Mouse (Mus musculus): ENCODE results near the gene Krtap19-4. TPM values are rescaled to one million over a fixed set of nuclear protein-coding genes. Genes with fewer than 3 reads are reported as not detected.

Krtap19-4 gene
- polyA plus RNA-seq (2015; fragmentation: Nextera tagmentation; extraction: Ambion mirVana) = not detected in 2 replicates

GRCm38 (mm10) chr16:88884989-88885388, at the start of gene Krtap19-4:
Gene Krtap19-4, minus strand, starts transcription at chr16:88885089.
- Histone ChIP-seq H3K36me3 (ENCODE audit: control insufficient read depth, insufficient read depth) (no peaks in the 10 kb centered on the region), H3K27ac (ENCODE audit: low read length) (no peak within 1 kb of the TSS), H3K9ac (ENCODE audit: low read depth, low read length) (no peak within 1 kb of the TSS), H3K27me3 (ENCODE audit: control insufficient read depth, insufficient read depth, low read depth, low read length) (no peaks in the 10 kb centered on the region), H3K9me3 (replicated peaks; ENCODE audit: control insufficient read depth, low read length) (no peaks in the 10 kb centered on the region), H3K4me1 (ENCODE audit: control insufficient read depth, low read depth, low read length) (no peaks in the 10 kb centered on the region), H3K4me3 (ENCODE audit: low read depth, low read length) (no peak within 1 kb of the TSS), H3K4me2 (ENCODE audit: low read depth, low read length) (no peak within 1 kb of the TSS)
- WGBS (ENCODE audit: insufficient replicate concordance) = 65% methylated on average over 5 of the region's 5 CpGs
- ATAC-seq (ENCODE audit: low read depth) = no peak

GRCm38 (mm10) chr16:88932165-88932564, 47.3 kb upstream of the Krtap19-4 start, which contains the start of gene Krtap19-9b:
Gene Krtap19-9b, minus strand, starts transcription at chr16:88932265.
- 70% methylated on average over 3 of the region's 3 CpGs for WGBS (ENCODE audit: insufficient replicate concordance)
- no peak for ATAC-seq (ENCODE audit: low read depth)
- no peak within 1 kb of the TSS for H3K4me2 ChIP-seq (ENCODE audit: low read depth, low read length)

GRCm38 (mm10) chr16:88896357-88896756, 11.5 kb upstream of the Krtap19-4 start, which contains the start of gene Krtap19-5:
Gene Krtap19-5, minus strand, starts transcription at chr16:88896457.
- no peak for ATAC-seq (ENCODE audit: low read depth)

More at GRCm38 (mm10) chr16:88932165-88932564, 47.3 kb upstream of the Krtap19-4 start, which contains the start of gene Krtap19-9b:
- Histone ChIP-seq H3K27ac (ENCODE audit: low read length) (no peak within 1 kb of the TSS), H3K36me3 (ENCODE audit: control insufficient read depth, insufficient read depth) (no peaks in the 10 kb centered on the region), H3K9me3 (replicated peaks; ENCODE audit: control insufficient read depth, low read length) (no peaks in the 10 kb centered on the region), H3K9ac (ENCODE audit: low read depth, low read length) (no peak within 1 kb of the TSS), H3K4me3 (ENCODE audit: low read depth, low read length) (no peak within 1 kb of the TSS), H3K27me3 (ENCODE audit: control insufficient read depth, insufficient read depth, low read depth, low read length) (no peaks in the 10 kb centered on the region), H3K4me1 (ENCODE audit: control insufficient read depth, low read depth, low read length) (no peaks in the 10 kb centered on the region)

GRCm38 (mm10) chr16:88886870-88887269, 2.0 kb upstream of the Krtap19-4 start:
- no peaks in the 10 kb centered on the region for H3K27me3 ChIP-seq (ENCODE audit: control insufficient read depth, insufficient read depth, low read depth, low read length)
- H3K4me2 ChIP-seq (ENCODE audit: low read depth, low read length) = no peak overlapping the region
- H3K36me3 ChIP-seq (ENCODE audit: control insufficient read depth, insufficient read depth) = no peaks in the 10 kb centered on the region
- 66% methylated on average over 6 of the region's 6 CpGs for WGBS (ENCODE audit: insufficient replicate concordance)
- no peak for ATAC-seq (ENCODE audit: low read depth)
- H3K27ac ChIP-seq (ENCODE audit: low read length) = no peak overlapping the region
- no peaks in the 10 kb centered on the region for H3K9me3 ChIP-seq (replicated peaks; ENCODE audit: control insufficient read depth, low read length)
- no peak overlapping the region for H3K4me3 ChIP-seq (ENCODE audit: low read depth, low read length)
- no peak overlapping the region for H3K9ac ChIP-seq (ENCODE audit: low read depth, low read length)
- no peaks in the 10 kb centered on the region for H3K4me1 ChIP-seq (ENCODE audit: control insufficient read depth, low read depth, low read length)

More at GRCm38 (mm10) chr16:88896357-88896756, 11.5 kb upstream of the Krtap19-4 start, which contains the start of gene Krtap19-5:
- Histone ChIP-seq H3K4me2 (ENCODE audit: low read depth, low read length) (no peak within 1 kb of the TSS), H3K27me3 (ENCODE audit: control insufficient read depth, insufficient read depth, low read depth, low read length) (no peaks in the 10 kb centered on the region), H3K4me1 (ENCODE audit: control insufficient read depth, low read depth, low read length) (no peaks in the 10 kb centered on the region), H3K9ac (ENCODE audit: low read depth, low read length) (no peak within 1 kb of the TSS), H3K27ac (ENCODE audit: low read length) (no peak within 1 kb of the TSS), H3K4me3 (ENCODE audit: low read depth, low read length) (no peak within 1 kb of the TSS), H3K36me3 (ENCODE audit: control insufficient read depth, insufficient read depth) (no peaks in the 10 kb centered on the region), H3K9me3 (replicated peaks; ENCODE audit: control insufficient read depth, low read length) (no peaks in the 10 kb centered on the region)
- WGBS (ENCODE audit: insufficient replicate concordance) = 68% methylated on average over 6 of the region's 6 CpGs

- no peak for ATAC-seq (ENCODE audit: low read depth)
- H3K4me2 ChIP-seq (ENCODE audit: low read depth, low read length) = no peak within 1 kb of the TSS
- H3K36me3 ChIP-seq (ENCODE audit: control insufficient read depth, insufficient read depth) = no peaks in the 10 kb centered on the region
- no peak within 1 kb of the TSS for H3K27ac ChIP-seq (ENCODE audit: low read length)
- WGBS (ENCODE audit: insufficient replicate concordance) = 57% methylated on average over 2 of the region's 2 CpGs
- no peak within 1 kb of the TSS for H3K9ac ChIP-seq (ENCODE audit: low read depth, low read length)
- no peaks in the 10 kb centered on the region for H3K27me3 ChIP-seq (ENCODE audit: control insufficient read depth, insufficient read depth, low read depth, low read length)
- no peaks in the 10 kb centered on the region for H3K4me1 ChIP-seq (ENCODE audit: control insufficient read depth, low read depth, low read length)
- H3K4me3 ChIP-seq (ENCODE audit: low read depth, low read length) = no peak within 1 kb of the TSS
- no peaks in the 10 kb centered on the region for H3K9me3 ChIP-seq (replicated peaks; ENCODE audit: control insufficient read depth, low read length)
These were observed 7.0 kb downstream of the Krtap19-4 start, which contains the start of gene Krtap19-3 for GRCm38 (mm10) chr16:88877938-88878337. Gene Krtap19-3, minus strand, starts transcription at chr16:88878038.

GRCm38 (mm10) chr16:88874169-88874568, 10.7 kb downstream of the Krtap19-4 start, which contains the start of gene Krtap19-2:
Gene Krtap19-2, minus strand, starts transcription at chr16:88874269.
- ATAC-seq (ENCODE audit: low read depth) = no peak
- Histone ChIP-seq H3K36me3 (ENCODE audit: control insufficient read depth, insufficient read depth) (no peaks in the 10 kb centered on the region), H3K27ac (ENCODE audit: low read length) (no peak within 1 kb of the TSS), H3K27me3 (ENCODE audit: control insufficient read depth, insufficient read depth, low read depth, low read length) (no peaks in the 10 kb centered on the region), H3K4me1 (ENCODE audit: control insufficient read depth, low read depth, low read length) (no peaks in the 10 kb centered on the region), H3K4me2 (ENCODE audit: low read depth, low read length) (no peak within 1 kb of the TSS), H3K4me3 (ENCODE audit: low read depth, low read length) (no peak within 1 kb of the TSS), H3K9me3 (replicated peaks; ENCODE audit: control insufficient read depth, low read length) (no peaks in the 10 kb centered on the region), H3K9ac (ENCODE audit: low read depth, low read length) (no peak within 1 kb of the TSS)
- WGBS (ENCODE audit: insufficient replicate concordance) = 89% methylated on average over 3 of the region's 3 CpGs

GRCm38 (mm10) chr16:88869311-88869710, 15.6 kb downstream of the Krtap19-4 start, which contains the start of gene Krtap19-1:
Gene Krtap19-1, minus strand, starts transcription at chr16:88869411.
- Histone ChIP-seq H3K4me3 (ENCODE audit: low read depth, low read length) (no peak within 1 kb of the TSS), H3K9ac (ENCODE audit: low read depth, low read length) (no peak within 1 kb of the TSS), H3K4me1 (ENCODE audit: control insufficient read depth, low read depth, low read length) (no peaks in the 10 kb centered on the region), H3K36me3 (ENCODE audit: control insufficient read depth, insufficient read depth) (no peaks in the 10 kb centered on the region), H3K9me3 (replicated peaks; ENCODE audit: control insufficient read depth, low read length) (no peaks in the 10 kb centered on the region), H3K4me2 (ENCODE audit: low read depth, low read length) (no peak within 1 kb of the TSS), H3K27me3 (ENCODE audit: control insufficient read depth, insufficient read depth, low read depth, low read length) (no peaks in the 10 kb centered on the region), H3K27ac (ENCODE audit: low read length) (no peak within 1 kb of the TSS)
- 68% methylated on average over 6 of the region's 6 CpGs for WGBS (ENCODE audit: insufficient replicate concordance)
- no peak for ATAC-seq (ENCODE audit: low read depth)

- H3K9ac ChIP-seq (ENCODE audit: low read depth, low read length) = no peak overlapping the region
- H3K9me3 ChIP-seq (replicated peaks; ENCODE audit: control insufficient read depth, low read length) = no peaks in the 10 kb centered on the region
- WGBS (ENCODE audit: insufficient replicate concordance) = 64% methylated on average over 4 of the region's 4 CpGs
- H3K36me3 ChIP-seq (ENCODE audit: control insufficient read depth, insufficient read depth) = no peaks in the 10 kb centered on the region
- no peak for ATAC-seq (ENCODE audit: low read depth)
- no peak overlapping the region for H3K27ac ChIP-seq (ENCODE audit: low read length)
- no peak overlapping the region for H3K4me3 ChIP-seq (ENCODE audit: low read depth, low read length)
- no peak overlapping the region for H3K4me2 ChIP-seq (ENCODE audit: low read depth, low read length)
- no peaks in the 10 kb centered on the region for H3K27me3 ChIP-seq (ENCODE audit: control insufficient read depth, insufficient read depth, low read depth, low read length)
- no peaks in the 10 kb centered on the region for H3K4me1 ChIP-seq (ENCODE audit: control insufficient read depth, low read depth, low read length)
These were observed 19.9 kb downstream of the Krtap19-4 start for GRCm38 (mm10) chr16:88864887-88865407.

GRCm38 (mm10) chr16:88851450-88851849, 33.4 kb downstream of the Krtap19-4 start:
- H3K9ac ChIP-seq (ENCODE audit: low read depth, low read length) = no peak overlapping the region
- no peak overlapping the region for H3K4me2 ChIP-seq (ENCODE audit: low read depth, low read length)
- ATAC-seq (ENCODE audit: low read depth) = no peak
- H3K9me3 ChIP-seq (replicated peaks; ENCODE audit: control insufficient read depth, low read length) = no peaks in the 10 kb centered on the region
- H3K27me3 ChIP-seq (ENCODE audit: control insufficient read depth, insufficient read depth, low read depth, low read length) = no peaks in the 10 kb centered on the region
- H3K4me1 ChIP-seq (ENCODE audit: control insufficient read depth, low read depth, low read length) = no peaks in the 10 kb centered on the region
- H3K4me3 ChIP-seq (ENCODE audit: low read depth, low read length) = no peak overlapping the region
- H3K27ac ChIP-seq (ENCODE audit: low read length) = no peak overlapping the region
- WGBS (ENCODE audit: insufficient replicate concordance) = 14% methylated on average over 5 of the region's 5 CpGs
- no peaks in the 10 kb centered on the region for H3K36me3 ChIP-seq (ENCODE audit: control insufficient read depth, insufficient read depth)

Data from liver, embryonic 16.5 days (tissue).